Mouse (Mus musculus): ENCODE results near the gene Obsl1.
A peak's percentile ranks its signal among the peaks of the same experiment; 100 is the strongest.

Gene Obsl1

DNA sequence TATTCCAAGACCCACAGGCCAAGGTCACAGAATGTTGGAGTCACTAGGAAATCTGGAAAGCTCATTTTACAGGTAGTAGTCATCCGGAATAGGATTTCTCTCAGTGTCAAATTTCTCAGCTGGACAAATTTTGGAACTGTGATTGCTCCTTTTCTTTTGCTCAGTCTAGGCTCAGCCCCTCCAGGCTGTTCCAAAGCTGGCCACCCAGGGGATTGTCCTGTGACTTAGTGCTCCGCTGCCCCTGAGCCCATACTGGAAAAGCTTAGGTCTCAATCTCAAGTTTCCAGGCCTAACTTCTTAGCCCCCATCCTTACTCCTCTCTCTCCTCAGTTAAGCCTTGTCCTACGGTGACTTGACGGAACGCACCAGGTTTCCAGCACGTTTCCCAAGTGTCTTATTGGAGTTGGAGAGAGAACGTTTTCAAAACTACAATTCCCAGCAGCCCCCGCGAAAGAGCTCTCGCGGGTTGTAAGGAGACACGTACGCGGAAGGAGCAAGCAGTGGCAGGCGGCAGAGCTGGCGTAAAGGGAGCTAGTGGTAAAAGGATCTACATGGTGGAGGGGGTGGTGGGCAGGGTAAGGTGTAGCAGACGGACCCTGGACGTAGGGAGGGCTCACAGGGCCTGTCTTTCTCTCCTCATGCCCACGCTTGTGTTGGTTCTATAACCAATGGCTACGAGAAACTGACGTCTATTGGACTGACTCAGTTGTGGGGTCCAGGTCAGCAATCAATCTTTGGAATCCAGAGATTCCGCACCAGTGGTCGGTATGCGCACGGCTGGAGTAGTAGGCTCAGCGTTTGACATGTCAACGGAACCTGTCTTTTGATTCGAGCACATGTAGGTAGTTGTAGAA is 70.5 kb downstream of the Obsl1 start, which contains the start of gene Gmppa:
Gene Gmppa (plus strand): TSS at position 456 of the 854 bp plus-strand sequence.
- peak; percentile 26 for DNase-seq (ENCODE audit: low read depth, low spot score)

Data from c-Kit-negative CD71-positive TER-119-positive erythroid progenitor cells, embryonic 14.5 days (primary cell).